Mouse (Mus musculus) G1E (cell line): ENCODE measurements around the gene Sox15. TPM values are rescaled to one million over a fixed set of nuclear protein-coding genes. Genes with fewer than 3 reads are reported as not detected.
"Not testable (repeated sequence)": the region's sequence is repeated elsewhere in the genome, so short reads cannot be mapped to it uniquely, and the experiment has no call there.

ENCODE experiments used
- ATAC-seq: 2 replicates; pipeline ENCODE4 v1.8.0; 2016; ENCODE audit warnings: mild to moderate bottlenecking; ENCODE audit not compliant: insufficient number of reproducible peaks, poor library complexity, low FRiP score, severe bottlenecking; ENCODE audit errors: extremely low read depth
- DNase-seq: peaks from one replicate; pipeline ENCODE4 v3.0.0; 2012; ENCODE audit warnings: low spot score
- H3K27me3 ChIP-seq: 2 replicates; pipeline ENCODE4 v1.6.1; 2012; ENCODE audit warnings: mild to moderate bottlenecking, low read length, inconsistent platforms; ENCODE audit not compliant: insufficient read depth
- H3K36me3 ChIP-seq: replicated peaks from 2 replicates; pipeline ENCODE3; 2012; ENCODE audit warnings: mild to moderate bottlenecking, inconsistent platforms
- H3K4me1 ChIP-seq: 2 replicates; pipeline ENCODE4 v1.6.1; 2012; ENCODE audit warnings: low read depth, low read length, inconsistent platforms, mixed read lengths; ENCODE audit not compliant: insufficient read depth
- H3K4me3 ChIP-seq: 2 replicates; pipeline ENCODE4 v1.5.1; 2012; ENCODE audit warnings: low read depth, mild to moderate bottlenecking, inconsistent platforms, low read length, moderate library complexity, mixed read lengths
- H3K9me3 ChIP-seq: replicated peaks from 2 replicates; pipeline ENCODE4 v1.6.1; 2012; ENCODE audit warnings: inconsistent platforms
- CTCF ChIP-seq: IDR thresholded peaks from 2 replicates; pipeline ENCODE4 v1.5.1; 2012; ENCODE audit warnings: low read depth, low read length, inconsistent platforms, mixed read lengths
- GATA1 ChIP-seq: IDR thresholded peaks from 2 replicates; pipeline ENCODE4 v1.6.1; 2012; ENCODE audit warnings: borderline replicate concordance, low read length, inconsistent platforms, mixed read lengths
- GATA2 ChIP-seq: IDR thresholded peaks from 2 replicates; pipeline ENCODE4 v1.6.1; 2012; ENCODE audit warnings: low read depth, low read length, inconsistent platforms, borderline replicate concordance
- POLR2AphosphoS5 ChIP-seq: IDR thresholded peaks from 2 replicates; pipeline ENCODE4 v1.6.1; 2012; ENCODE audit warnings: low read depth, low read length, inconsistent platforms; ENCODE audit not compliant: insufficient replicate concordance
- TAL1 ChIP-seq: conservative IDR thresholded peaks from 2 replicates; pipeline ENCODE4 v1.6.1; 2012; ENCODE audit warnings: low read depth, low read length, inconsistent platforms, mixed read lengths
- polyA plus RNA-seq: library from polyadenylated mRNA; stranded (reverse); fragments of >175 nt; gene quantifications from 2 replicates; pipeline ENCODE4 v1.2.3, GENCODE M21; 2012
- total RNA-seq, 2 experiments: library from RNA; stranded (forward) in 1 of 2; stranded (reverse) in 1 of 2; fragments of 200-1000 nt in 1 of 2; fragments of >200 nt in 1 of 2; fragmentation: Nextera tagmentation in 1 of 2; gene quantifications; 2 replicates each; pipeline ENCODE4 v1.2.3; 2014 to 2017

The Sox15 gene
- total and polyA plus RNA-seq, 3 experiments = 0.36 TPM; not detected in 2

DNA sequence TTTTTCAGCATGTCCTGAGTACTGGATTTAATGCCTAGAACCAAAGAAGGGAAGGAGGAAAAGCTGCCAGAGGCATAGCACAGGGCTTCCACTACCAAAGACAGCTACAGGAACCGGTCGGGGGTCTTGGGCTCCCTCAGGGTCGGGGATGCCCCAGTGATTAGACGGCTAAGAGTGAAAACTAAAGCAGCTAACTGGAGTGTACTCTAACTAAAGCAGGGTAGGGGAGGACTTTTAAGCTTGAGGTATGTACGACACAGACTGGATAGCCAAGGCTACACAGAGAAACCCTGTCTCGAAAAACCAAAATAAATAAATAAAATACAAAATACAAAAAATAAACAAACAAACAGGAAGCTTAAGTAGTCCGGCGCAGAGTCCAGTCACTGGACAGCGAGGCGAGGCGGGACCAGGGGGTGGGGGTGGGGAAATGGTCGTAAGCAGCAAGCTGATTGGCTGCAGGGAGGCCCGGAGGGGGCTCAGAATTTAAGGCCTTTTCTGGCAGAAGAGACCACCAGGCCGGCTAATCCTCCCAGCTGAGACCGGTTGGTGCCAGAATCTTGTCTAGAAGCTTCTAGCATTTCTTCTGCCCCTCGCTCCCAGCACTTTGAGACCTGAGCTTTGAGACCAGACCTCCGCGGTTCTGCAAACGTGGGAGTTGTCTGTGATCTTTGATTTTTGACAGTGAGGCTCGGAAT lies 33.4 kb upstream of the Sox15 start, which contains the start of gene Sat2:
Gene Sat2, plus strand, starts transcription at position 454 of the 698 bp plus-strand sequence.
- peak within 1 kb of the TSS; percentile 69 for H3K4me3 ChIP-seq
- DNase-seq = no peak

DNA sequence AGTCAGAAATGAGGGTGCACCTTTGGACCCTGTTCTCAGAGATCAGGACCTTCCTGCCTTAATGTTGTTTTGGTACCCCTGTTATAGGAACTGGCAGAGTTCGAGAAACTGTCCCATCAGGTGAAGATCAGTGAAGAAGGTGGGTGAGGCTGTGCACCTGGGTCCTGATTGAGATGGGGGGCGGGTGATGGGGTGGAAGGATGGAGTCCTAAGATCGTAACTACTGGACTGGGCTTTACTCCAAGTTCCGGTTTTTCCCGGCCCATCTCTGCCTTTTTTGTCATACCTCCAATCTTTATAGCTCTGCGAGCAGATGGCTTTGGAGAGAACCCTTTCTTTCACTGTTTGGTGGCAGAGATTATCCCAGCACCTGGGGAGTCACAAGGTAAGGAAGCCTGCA lies 32.7 kb upstream of the Sox15 start:
- Histone ChIP-seq H3K36me3 (no peaks in the 10 kb centered on the region), H3K27me3 (peaks cover 9% of the 10 kb centered on the region), H3K4me1 (peaks cover 41% of the 10 kb centered on the region), H3K9me3 (no peaks in the 10 kb centered on the region), H3K4me3 (peak overlapping the region; percentile 69; the same call in 1 of the 2 replicates)
- ATAC-seq = no peak
- TF ChIP-seq POLR2AphosphoS5 (no peak), GATA2 (no peak), TAL1 (no peak), CTCF (no peak), GATA1 (no peak)
- no peak for DNase-seq

More for the DNA sequence above, 33.4 kb upstream of the Sox15 start, which contains the start of gene Sat2:
- peak; percentile 34 for ATAC-seq
- Histone ChIP-seq H3K36me3 (no peaks in the 10 kb centered on the region), H3K27me3 (peaks cover 15% of the 10 kb centered on the region), H3K4me1 (peaks cover 46% of the 10 kb centered on the region), H3K9me3 (no peaks in the 10 kb centered on the region)
- no peak for TF ChIP-seq POLR2AphosphoS5
- no peak for TF ChIP-seq TAL1
- TF ChIP-seq CTCF = no peak
- no peak for TF ChIP-seq GATA2
- no peak for TF ChIP-seq GATA1

DNA sequence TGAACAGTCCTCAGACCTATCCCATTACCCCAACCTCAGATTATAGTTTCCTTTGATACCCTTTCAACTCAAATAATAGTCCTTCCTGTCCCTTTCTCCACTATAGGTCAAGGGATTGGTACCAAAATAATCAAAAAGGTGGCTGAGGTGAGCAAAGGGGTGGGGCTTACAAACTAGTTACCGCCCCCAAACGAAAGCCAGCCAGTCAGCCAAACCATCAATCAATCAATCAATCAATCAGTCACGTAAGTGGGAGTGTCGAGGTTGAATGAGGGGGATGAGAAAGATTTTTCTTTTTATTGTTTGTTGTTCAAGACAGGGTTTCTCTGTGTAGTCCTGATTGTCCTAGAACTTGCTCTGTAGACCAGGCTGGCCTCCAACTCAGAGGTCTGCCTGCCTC lies 32.1 kb upstream of the Sox15 start:
- no peak for DNase-seq
- H3K4me3 ChIP-seq = no peak overlapping the region

DNA sequence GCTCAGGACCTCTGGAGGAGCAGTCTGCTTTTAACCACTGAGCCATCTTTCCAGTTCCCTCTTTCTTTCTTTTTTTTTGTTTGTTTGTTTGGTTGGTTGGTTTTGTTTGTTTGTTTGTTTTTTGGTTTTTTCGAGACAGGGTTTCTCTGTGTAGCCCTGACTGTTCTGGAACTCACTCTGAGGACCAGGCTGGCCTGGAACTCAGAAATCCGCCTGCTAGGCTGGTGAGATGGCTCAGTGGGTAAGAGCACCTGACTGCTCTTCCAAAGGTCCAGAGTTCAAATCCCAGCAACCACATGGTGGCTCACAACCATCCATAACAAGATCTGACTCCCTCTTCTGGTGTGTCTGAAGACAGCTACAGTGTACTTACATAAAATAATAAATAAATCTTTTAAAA lies 30.8 kb upstream of the Sox15 start:
- not testable (repeated sequence) for H3K27me3 ChIP-seq, ATAC-seq, DNase-seq, H3K9me3 ChIP-seq, H3K4me3 ChIP-seq, H3K36me3 ChIP-seq
- peaks cover 38% of the 10 kb centered on the region for H3K4me1 ChIP-seq

More for the DNA sequence above, 32.1 kb upstream of the Sox15 start:
- no peak for TF ChIP-seq TAL1
- no peak for TF ChIP-seq GATA2
- no peak for TF ChIP-seq GATA1
- TF ChIP-seq POLR2AphosphoS5 = no peak
- no peak for TF ChIP-seq CTCF
- Histone ChIP-seq H3K27me3 (peaks cover 3% of the 10 kb centered on the region; the same call in 1 of the 2 replicates), H3K9me3 (no peaks in the 10 kb centered on the region), H3K36me3 (no peaks in the 10 kb centered on the region), H3K4me1 (peaks cover 35% of the 10 kb centered on the region)
- no peak for ATAC-seq

DNA sequence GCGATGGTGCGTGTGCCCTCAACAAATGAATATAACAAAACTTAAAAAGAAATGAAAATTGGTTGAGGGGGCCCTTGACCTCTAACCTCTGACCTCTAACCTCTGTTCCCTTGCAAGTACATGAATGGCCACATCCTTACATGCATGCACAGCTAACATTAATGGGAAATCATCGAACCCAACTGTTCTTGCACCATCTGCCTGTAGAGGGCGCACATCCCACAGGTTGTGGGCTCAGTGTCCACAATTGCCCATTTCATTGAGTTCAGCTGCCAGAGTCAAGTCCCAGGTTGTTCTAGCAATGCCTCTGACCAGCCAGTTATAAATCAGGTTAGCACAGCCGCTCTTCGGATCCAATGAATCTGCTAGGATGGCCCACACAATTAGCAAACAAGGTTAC lies 26.8 kb upstream of the Sox15 start:
- ATAC-seq (no peak), DNase-seq (no peak)
- no peaks in the 10 kb centered on the region for H3K9me3 ChIP-seq
- TF ChIP-seq GATA2 = no peak
- no peak for TF ChIP-seq GATA1
- TF ChIP-seq TAL1 = no peak
- peak; percentile 98 for TF ChIP-seq CTCF
- H3K27me3 ChIP-seq = no peaks in the 10 kb centered on the region
- no peaks in the 10 kb centered on the region for H3K36me3 ChIP-seq
- peaks cover 20% of the 10 kb centered on the region for H3K4me1 ChIP-seq
- no peak overlapping the region for H3K4me3 ChIP-seq

DNA sequence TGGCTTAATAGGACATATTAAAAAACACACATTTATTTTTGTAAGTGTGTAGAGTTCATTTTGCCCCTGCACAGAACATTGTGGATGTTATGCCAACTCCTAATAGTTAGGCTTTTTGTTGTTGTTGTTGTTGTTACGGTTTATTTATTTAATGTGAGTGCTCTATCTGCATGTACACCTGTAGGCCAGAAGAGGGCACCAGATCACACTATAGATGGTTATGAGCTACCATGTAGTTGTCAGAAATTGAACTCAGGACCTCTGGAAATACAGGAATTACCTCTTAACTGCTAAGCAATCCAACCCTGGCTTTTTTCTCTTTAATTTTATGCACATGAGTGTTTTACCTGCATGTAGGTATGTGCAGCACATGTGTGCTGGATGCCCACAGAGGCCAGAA lies 25.3 kb upstream of the Sox15 start:
- peaks cover 31% of the 10 kb centered on the region for H3K4me1 ChIP-seq
- TF ChIP-seq CTCF (peak; percentile 34; the same call in 1 of the 2 replicates), GATA2 (no peak)
- no peaks in the 10 kb centered on the region for H3K9me3 ChIP-seq
- no peaks in the 10 kb centered on the region for H3K36me3 ChIP-seq
- no peak for DNase-seq
- no peaks in the 10 kb centered on the region for H3K27me3 ChIP-seq
- ATAC-seq = no peak
- no peak overlapping the region for H3K4me3 ChIP-seq
